Mouse (Mus musculus): ENCODE data around the gene Gm15107. TPM values are rescaled to one million over a fixed set of nuclear protein-coding genes. Genes with fewer than 3 reads are reported as not detected.

Gm15107 gene
- polyA plus RNA-seq (2015; fragmentation: Nextera tagmentation; extraction: Ambion mirVana), result not detected in 2 replicates

DNA sequence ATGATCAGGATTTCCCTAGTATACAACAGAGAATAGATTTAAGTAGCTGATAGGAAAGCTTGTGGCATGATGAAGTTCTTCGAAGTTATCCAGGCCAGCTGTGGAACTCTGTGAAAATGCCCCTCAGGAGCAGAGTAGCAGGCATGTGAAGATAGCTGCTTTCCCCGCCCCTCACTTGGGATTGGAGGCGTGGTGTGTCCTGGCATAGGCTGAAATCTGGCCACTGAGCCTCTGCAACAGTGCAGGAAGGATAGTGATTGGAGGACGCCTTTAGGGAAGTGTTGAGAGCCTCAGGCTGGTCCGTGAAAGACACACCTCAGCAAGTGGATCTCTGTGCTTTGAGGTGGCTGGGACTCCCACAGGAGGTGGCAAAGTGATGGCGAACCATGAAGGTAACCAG lies at the start of gene Gm15107:
TSS of gene Gm15107 (plus strand) at position 301 of the 400 bp plus-strand sequence.

Other genes with a start within 250 kb of the Gm15107 start
- gene Gm15080, start 187.7 kb upstream of the Gm15107 start, polyA plus RNA-seq (2015; fragmentation: Nextera tagmentation; extraction: Ambion mirVana), result not detected in 2 replicates

Measured in adrenal gland, postnatal 0 days (tissue).